Mouse (Mus musculus) forebrain, embryonic 14.5 days (tissue): Measurements from ENCODE around the gene Gpr83. TPM values are rescaled to one million over a fixed set of nuclear protein-coding genes. Genes with fewer than 3 reads are reported as not detected.
A peak's percentile ranks its signal among the peaks of the same experiment; 100 is the strongest.

Source experiments
- ATAC-seq: fragments of 200-750 bp; cut with Nextera tagmentation; 2 replicates; pipeline ENCODE4 v1.8.0; 2017; ENCODE audit warnings: mild to moderate bottlenecking, moderate library complexity
- DNase-seq: peaks from one replicate; pipeline ENCODE4 v3.0.0-alpha.2; 2015; ENCODE audit warnings: low spot score
- H3K27ac ChIP-seq: fragments of 300-500 bp; sonication (generic); 2 replicates; pipeline ENCODE4 v1.5.1; 2014; ENCODE audit warnings: low read depth, mild to moderate bottlenecking, control low read depth, low read length, moderate library complexity
- H3K27me3 ChIP-seq: fragments of 300-500 bp; sonication (generic); replicated peaks from 2 replicates; pipeline ENCODE4 v1.6.1; 2014; ENCODE audit warnings: low read length, control low read depth, mixed read lengths; ENCODE audit not compliant: control insufficient read depth, insufficient read depth
- H3K36me3 ChIP-seq: fragments of 300-500 bp; sonication (generic); 2 replicates; pipeline ENCODE4 v1.6.1; 2014; ENCODE audit warnings: low read length, control low read depth; ENCODE audit not compliant: control insufficient read depth, insufficient read depth
- H3K4me1 ChIP-seq: fragments of 300-500 bp; sonication (generic); 2 replicates; pipeline ENCODE4 v1.6.1; 2014; ENCODE audit warnings: antibody characterized with exemption, low read length, control low read depth; ENCODE audit not compliant: control insufficient read depth, insufficient read depth
- H3K4me2 ChIP-seq: fragments of 300-500 bp; sonication (generic); 2 replicates; pipeline ENCODE4 v1.6.1; 2014; ENCODE audit warnings: mild to moderate bottlenecking, control low read depth, low read length
- H3K4me3 ChIP-seq: fragments of 300-500 bp; sonication (generic); 2 replicates; pipeline ENCODE4 v1.5.1; 2014; ENCODE audit warnings: low read depth, low read length, control low read depth
- H3K9ac ChIP-seq: fragments of 300-500 bp; sonication (generic); 2 replicates; pipeline ENCODE4 v1.6.1; 2014; ENCODE audit warnings: mild to moderate bottlenecking, low read length, control low read depth, moderate library complexity
- H3K9me3 ChIP-seq: fragments of 300-500 bp; sonication (generic); replicated peaks from 2 replicates; pipeline ENCODE4 v1.6.1; 2016; ENCODE audit warnings: low read length, control low read depth, mixed read lengths; ENCODE audit not compliant: control insufficient read depth
- WGBS: fragments of 180-500 bp; shearing (Covaris S2); extraction: QIAGEN DNeasy Blood & Tissue Kit; methylation state at CpG from one replicate; pipeline ENCODE4 v1.1.7; 2014; 5-methylcytosine and 5-hydroxymethylcytosine counted together
- polyA plus RNA-seq: library from polyadenylated mRNA; unstranded; fragments of >200 nt; fragmentation: Nextera tagmentation; extraction: Ambion mirVana; gene quantifications from 2 replicates; pipeline ENCODE4 v1.2.1, GENCODE M21; 2014

The Gpr83 gene
- 0.72 and 1.7 TPM in 2 replicates for polyA plus RNA-seq

- H3K4me2 ChIP-seq: peak within 1 kb of the TSS; percentile 81
- peak within 1 kb of the TSS; percentile 37 for H3K4me3 ChIP-seq
- no peaks in the 10 kb centered on the region for H3K9me3 ChIP-seq
- peaks cover 3% of the 10 kb centered on the region; the same call in 1 of the 2 replicates for H3K4me1 ChIP-seq
- no peak within 1 kb of the TSS for H3K27ac ChIP-seq
- peak; percentile 69 for DNase-seq
- peak within 1 kb of the TSS; percentile 55; the same call in 1 of the 2 replicates for H3K9ac ChIP-seq
- H3K36me3 ChIP-seq: no peaks in the 10 kb centered on the region
- 2% methylated on average over 47 of the region's 47 CpGs for WGBS
- ATAC-seq: peak; percentile 97
- H3K27me3 ChIP-seq: peaks cover 14% of the 10 kb centered on the region
These were observed at the start of gene Gpr83 for GRCm38 (mm10) chr9:14859868-14860639. TSS of gene Gpr83 (plus strand) at chr9:14860210.

DNA sequence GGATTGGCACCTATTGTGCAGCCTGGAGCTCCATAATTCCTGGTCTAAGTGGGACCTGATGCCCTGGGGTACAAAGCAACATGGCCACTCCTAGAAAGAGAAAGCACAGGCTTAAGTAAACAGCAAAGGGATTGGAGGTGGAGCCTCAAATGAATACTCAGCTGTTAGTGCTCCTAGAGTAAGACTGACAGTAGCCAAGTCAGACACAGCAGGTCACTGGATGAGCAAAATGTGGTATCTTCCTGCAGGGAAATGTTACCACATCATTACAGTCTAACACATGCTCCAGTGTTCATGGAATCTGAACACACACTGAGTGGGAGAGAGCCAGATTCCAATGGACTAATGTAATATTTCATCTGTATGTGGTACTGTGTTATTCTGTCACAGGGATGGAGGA, 38.6 kb upstream of the Gpr83 start:
- Histone ChIP-seq H3K27ac (no peak overlapping the region), H3K4me3 (no peak overlapping the region), H3K27me3 (no peaks in the 10 kb centered on the region), H3K36me3 (peaks cover 54% of the 10 kb centered on the region), H3K4me2 (no peak overlapping the region), H3K9ac (no peak overlapping the region), H3K4me1 (no peaks in the 10 kb centered on the region), H3K9me3 (no peaks in the 10 kb centered on the region)
- ATAC-seq: no peak
- DNase-seq: no peak

DNA sequence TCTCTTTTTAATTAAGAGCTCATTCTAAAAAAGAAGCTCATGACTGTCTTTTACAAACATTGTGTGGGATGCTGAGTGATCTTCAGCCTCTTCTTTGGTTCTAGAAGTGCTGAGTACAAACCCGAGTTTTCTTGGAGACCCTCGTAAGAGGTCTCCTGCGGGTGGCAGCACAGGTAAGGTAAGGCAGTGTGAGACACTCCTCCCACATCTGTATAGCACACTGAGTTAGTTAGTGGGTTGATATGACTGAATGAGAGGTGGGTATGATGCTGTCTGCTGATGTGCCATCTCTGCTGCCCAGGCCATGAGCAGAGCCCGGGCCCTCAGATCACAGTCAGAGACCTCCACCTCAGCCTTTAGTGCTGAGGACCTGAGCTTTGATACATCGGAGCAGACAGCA, 35.2 kb upstream of the Gpr83 start:
- H3K27ac ChIP-seq: no peak overlapping the region
- H3K27me3 ChIP-seq: no peaks in the 10 kb centered on the region
- WGBS: 90% methylated on average over 5 of the region's 5 CpGs
- peaks cover 38% of the 10 kb centered on the region for H3K36me3 ChIP-seq
- peak; percentile 15 for DNase-seq
- no peak overlapping the region for H3K9ac ChIP-seq
- H3K4me2 ChIP-seq: no peak overlapping the region
- H3K4me3 ChIP-seq: no peak overlapping the region
- no peaks in the 10 kb centered on the region for H3K4me1 ChIP-seq
- no peaks in the 10 kb centered on the region for H3K9me3 ChIP-seq
- no peak for ATAC-seq

DNA sequence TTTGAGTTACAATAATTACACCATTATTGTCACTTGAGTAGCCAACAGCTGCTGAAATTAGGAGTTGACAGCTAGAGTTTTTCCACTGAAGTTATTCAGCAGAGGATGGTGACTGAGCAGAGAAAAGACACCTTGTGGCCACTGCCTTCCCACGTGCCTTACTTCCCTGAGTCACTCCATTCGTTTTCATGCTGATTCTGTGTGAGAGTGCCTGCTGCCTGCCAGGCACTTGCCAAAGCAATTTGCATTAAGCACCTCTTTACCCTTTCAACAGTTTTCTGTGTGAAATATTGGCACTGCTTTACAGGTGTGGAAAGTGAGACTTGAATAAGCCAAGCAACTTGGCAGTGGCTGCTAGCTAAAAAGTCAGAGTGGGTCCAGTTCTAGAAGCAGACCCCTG, 32.1 kb upstream of the Gpr83 start:
- peaks cover 43% of the 10 kb centered on the region for H3K36me3 ChIP-seq
- 59% methylated on average over 2 of the region's 2 CpGs for WGBS
- ATAC-seq (no peak), DNase-seq (no peak)
- no peak overlapping the region for H3K4me3 ChIP-seq
- no peak overlapping the region for H3K4me2 ChIP-seq
- no peaks in the 10 kb centered on the region for H3K4me1 ChIP-seq
- H3K27me3 ChIP-seq: no peaks in the 10 kb centered on the region
- H3K9me3 ChIP-seq: no peaks in the 10 kb centered on the region
- H3K9ac ChIP-seq: no peak overlapping the region
- H3K27ac ChIP-seq: no peak overlapping the region

GRCm38 (mm10) chr9:14832046-14832445, 28.0 kb upstream of the Gpr83 start:
- Histone ChIP-seq H3K27ac (no peak overlapping the region), H3K9me3 (no peaks in the 10 kb centered on the region), H3K4me1 (no peaks in the 10 kb centered on the region), H3K9ac (no peak overlapping the region), H3K4me2 (no peak overlapping the region), H3K27me3 (no peaks in the 10 kb centered on the region), H3K36me3 (peaks cover 54% of the 10 kb centered on the region), H3K4me3 (no peak overlapping the region)
- no peak for ATAC-seq
- no peak for DNase-seq
- 78% methylated on average over 5 of the region's 5 CpGs for WGBS

DNA sequence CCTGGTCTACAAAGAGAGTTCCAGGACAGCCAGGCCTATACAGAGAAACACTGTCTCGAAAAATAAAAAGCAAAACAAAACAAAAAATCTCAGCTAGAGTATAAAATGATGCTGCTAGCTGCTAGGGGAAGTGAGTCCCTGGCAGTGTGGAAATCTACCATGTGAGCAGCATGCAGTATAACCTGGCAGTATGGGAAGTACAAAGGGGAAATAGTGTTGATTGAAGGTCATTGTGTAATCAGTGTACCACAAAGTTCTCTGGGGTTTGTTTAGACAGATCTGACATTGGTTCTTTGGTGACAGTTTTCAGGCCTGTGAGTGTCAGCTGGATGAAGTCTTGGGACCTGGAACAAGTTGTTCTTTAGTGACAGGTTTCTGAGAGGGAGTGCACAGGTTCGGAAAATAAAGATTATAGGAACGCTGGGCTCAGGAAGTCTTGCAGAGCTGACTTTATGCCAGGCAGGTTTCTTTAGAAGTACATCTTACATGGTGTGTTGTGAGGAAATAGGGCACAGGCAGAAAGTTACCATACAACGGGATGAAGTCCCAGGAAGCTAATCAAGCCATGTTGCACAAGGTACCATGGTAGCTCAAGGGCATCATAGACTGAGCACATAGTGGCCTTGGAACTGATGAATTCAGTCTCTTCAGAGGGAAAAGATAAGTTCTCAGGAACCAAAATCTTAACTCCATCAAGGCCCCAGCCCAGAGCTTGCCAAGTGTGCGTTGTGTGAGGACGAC, 24.5 kb upstream of the Gpr83 start:
- H3K27ac ChIP-seq: no peak overlapping the region
- DNase-seq (no peak), ATAC-seq (no peak)
- H3K36me3 ChIP-seq: peaks cover 35% of the 10 kb centered on the region
- WGBS: 96% methylated on average over 6 of the region's 6 CpGs
- H3K9me3 ChIP-seq: no peaks in the 10 kb centered on the region
- no peak overlapping the region for H3K4me2 ChIP-seq
- no peak overlapping the region for H3K4me3 ChIP-seq
- peaks cover 2% of the 10 kb centered on the region; the same call in 1 of the 2 replicates for H3K4me1 ChIP-seq
- no peak overlapping the region for H3K9ac ChIP-seq
- H3K27me3 ChIP-seq: no peaks in the 10 kb centered on the region

GRCm38 (mm10) chr9:14839527-14839926, 20.5 kb upstream of the Gpr83 start:
- H3K9ac ChIP-seq: no peak overlapping the region; the same call in 1 of the 2 replicates

DNA sequence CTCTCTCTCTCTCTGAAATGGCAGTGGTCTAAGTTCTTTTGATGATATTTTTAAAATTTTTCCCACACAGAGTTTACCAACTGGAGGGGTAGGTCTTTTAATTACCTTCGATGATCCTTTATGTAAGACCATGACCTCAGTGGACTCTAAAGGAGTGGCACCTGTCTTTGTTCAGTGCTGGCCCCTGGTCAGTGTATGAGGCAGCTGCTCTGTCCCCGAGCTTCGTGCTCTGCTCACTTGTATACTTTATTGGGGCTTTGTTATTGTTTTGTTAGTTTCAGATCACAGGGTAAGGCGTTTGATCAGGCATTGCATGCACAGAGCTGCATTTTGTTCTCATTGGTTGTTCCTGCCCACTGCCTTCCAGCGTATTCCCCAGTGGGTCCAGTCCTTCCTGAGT, 20.0 kb upstream of the Gpr83 start:
- no peak for ATAC-seq
- no peaks in the 10 kb centered on the region for H3K9me3 ChIP-seq
- H3K9ac ChIP-seq: no peak overlapping the region
- no peaks in the 10 kb centered on the region for H3K27me3 ChIP-seq
- peaks cover 5% of the 10 kb centered on the region for H3K4me1 ChIP-seq
- no peak for DNase-seq
- H3K27ac ChIP-seq: no peak overlapping the region
- 83% methylated on average over 5 of the region's 5 CpGs for WGBS
- H3K4me2 ChIP-seq: no peak overlapping the region
- peaks cover 5% of the 10 kb centered on the region for H3K36me3 ChIP-seq
- no peak overlapping the region for H3K4me3 ChIP-seq

More at GRCm38 (mm10) chr9:14839527-14839926, 20.5 kb upstream of the Gpr83 start:
- Histone ChIP-seq H3K4me3 (no peak overlapping the region), H3K36me3 (peaks cover 10% of the 10 kb centered on the region), H3K4me1 (peaks cover 5% of the 10 kb centered on the region), H3K27me3 (no peaks in the 10 kb centered on the region), H3K27ac (no peak overlapping the region), H3K4me2 (no peak overlapping the region), H3K9me3 (no peaks in the 10 kb centered on the region)
- peak; percentile 54; the same call in 1 of the 2 replicates for ATAC-seq
- WGBS: 34% methylated on average over 7 of the region's 7 CpGs
- peak; percentile 61 for DNase-seq
